Mouse (Mus musculus): Measurements from ENCODE around the gene Nop56.
A peak's percentile ranks its signal among the peaks of the same experiment; 100 is the strongest.

The Nop56 gene

GRCm38 (mm10) chr2:130274149-130274861, at the start of gene Nop56:
TSS of gene Nop56 (plus strand) at chr2:130274430.
- peak; percentile 100 for DNase-seq

- no peak for DNase-seq
These were observed 27.3 kb upstream of the Nop56 start for GRCm38 (mm10) chr2:130246912-130247311.

GRCm38 (mm10) chr2:130248226-130248625, 26.0 kb upstream of the Nop56 start:
- DNase-seq = no peak

GRCm38 (mm10) chr2:130256762-130257161, 17.5 kb upstream of the Nop56 start:
- no peak for DNase-seq

GRCm38 (mm10) chr2:130260822-130261221, 13.4 kb upstream of the Nop56 start:
- DNase-seq = no peak

GRCm38 (mm10) chr2:130261914-130262313, 12.3 kb upstream of the Nop56 start:
- no peak for DNase-seq

- no peak for DNase-seq
These were observed 11.8 kb upstream of the Nop56 start for GRCm38 (mm10) chr2:130262398-130262797.

- peak; percentile 49 for DNase-seq
These were observed 8.7 kb upstream of the Nop56 start for GRCm38 (mm10) chr2:130265520-130265919.

- DNase-seq = peak; percentile 56
These were observed 6.2 kb upstream of the Nop56 start for GRCm38 (mm10) chr2:130268074-130268473.

- no peak for DNase-seq
These were observed 498 bp upstream of the Nop56 start for GRCm38 (mm10) chr2:130273732-130274131.

GRCm38 (mm10) chr2:130274862-130275261, 632 bp downstream of the Nop56 start:
- DNase-seq = no peak

GRCm38 (mm10) chr2:130275649-130276048, 1.4 kb downstream of the Nop56 start:
- peak; percentile 90 for DNase-seq

GRCm38 (mm10) chr2:130279600-130280091, 5.4 kb downstream of the Nop56 start:
- no peak for DNase-seq

GRCm38 (mm10) chr2:130280224-130280623, 6.0 kb downstream of the Nop56 start:
- no peak for DNase-seq

- no peak for DNase-seq
These were observed 6.6 kb downstream of the Nop56 start for GRCm38 (mm10) chr2:130280818-130281217.

GRCm38 (mm10) chr2:130283854-130284654, 9.8 kb downstream of the Nop56 start, which contains the start of gene Idh3b:
TSS of gene Idh3b (minus strand) at chr2:130284547.
- DNase-seq = peak; percentile 99

- DNase-seq = no peak
These were observed 14.9 kb downstream of the Nop56 start for GRCm38 (mm10) chr2:130289086-130289485.

- peak; percentile 93 for DNase-seq
These were observed 17.2 kb downstream of the Nop56 start for GRCm38 (mm10) chr2:130291434-130291833.

- no peak for DNase-seq
These were observed 18.8 kb downstream of the Nop56 start for GRCm38 (mm10) chr2:130293009-130293408.

- peak; percentile 95 for DNase-seq
These were observed 19.3 kb downstream of the Nop56 start for GRCm38 (mm10) chr2:130293486-130293885.

- DNase-seq = peak; percentile 90
These were observed 20.1 kb downstream of the Nop56 start for GRCm38 (mm10) chr2:130294218-130294935.

GRCm38 (mm10) chr2:130294936-130295277, 20.7 kb downstream of the Nop56 start, which contains the start of gene Ebf4:
TSS of gene Ebf4 (plus strand) at chr2:130295169.
- peak; percentile 97 for DNase-seq

All from heart, adult 11 months (tissue).